Comparison of ENCODE assay signal across 16 mouse cellular contexts in genomic region chr3:4836888-4837287, GRCm38 (mm10).
"Had no signal": no experiment of that assay in that cellular context is flagged by ENCODE, and none has a peak within 500 bp of the region (broad histone marks: within the 10 kb centered on the region; RNA-seq: fewer than 3 reads in every experiment).

No protein-coding gene starts in this region.

- H3K27me3 ChIP-seq: neural tube, embryonic 13.5 days; neural tube, embryonic 15.5 days; stomach, embryonic 15.5 days had no signal

- H3K27ac ChIP-seq: neural tube, embryonic 13.5 days; neural tube, embryonic 15.5 days; stomach, embryonic 15.5 days; stomach, postnatal 0 days had no signal

- H3K9ac ChIP-seq: neural tube, embryonic 13.5 days; neural tube, embryonic 15.5 days; stomach, embryonic 15.5 days had no signal

- H3K4me2 ChIP-seq: neural tube, embryonic 13.5 days; neural tube, embryonic 15.5 days; stomach, embryonic 15.5 days had no signal

- H3K4me3 ChIP-seq: neural tube, embryonic 13.5 days; neural tube, embryonic 15.5 days; stomach, embryonic 15.5 days had no signal

- H3K4me1 ChIP-seq: neural tube, embryonic 13.5 days; neural tube, embryonic 15.5 days; stomach, embryonic 15.5 days had no signal

- H3K36me3 ChIP-seq: neural tube, embryonic 13.5 days; neural tube, embryonic 15.5 days; stomach, embryonic 15.5 days had no signal

- DNase-seq: retina, postnatal 1 day; right cerebral cortex, adult 18-20 months; right cerebral cortex, postnatal 14 days; right cerebral cortex, postnatal 25 days; right cerebral cortex, postnatal 4 days; spleen, adult 18-20 months; thymus, adult 18-20 months; thymus, adult 2 months; thymus, postnatal 14 days; thymus, postnatal 25 days; thymus, postnatal 36 days; thymus, postnatal 4 days had no signal

- H3K9me3 ChIP-seq: neural tube, embryonic 13.5 days; neural tube, embryonic 15.5 days; stomach, embryonic 15.5 days had no signal
